Mouse (Mus musculus): ENCODE data around the gene Kcnmb3. TPM values are rescaled to one million over a fixed set of nuclear protein-coding genes. Genes with fewer than 3 reads are reported as not detected.
A peak's percentile ranks its signal among the peaks of the same experiment; 100 is the strongest.

Gene Kcnmb3
- polyA plus RNA-seq, 1 experiment, result not detected

DNA sequence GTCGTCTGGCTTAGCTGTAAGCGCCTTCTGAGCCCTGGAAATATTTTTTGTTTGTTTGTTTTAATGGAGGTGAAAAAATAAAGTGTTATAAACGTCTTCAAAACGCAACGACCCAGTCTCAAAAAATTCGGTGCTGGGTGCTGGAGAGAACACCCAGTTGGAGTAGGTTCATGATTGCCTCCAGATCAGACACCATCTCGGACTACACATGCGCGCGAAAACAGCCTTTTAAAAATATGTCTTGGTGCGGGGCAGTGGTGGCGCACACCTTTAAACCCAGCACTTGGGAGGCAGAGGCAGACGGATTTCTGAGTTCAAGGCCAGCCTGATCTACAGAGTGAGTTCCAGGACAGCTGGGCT lies 19.1 kb upstream of the Kcnmb3 start:
- no peak for TF ChIP-seq TAL1 (IDR thresholded peaks at IDR 0.05; ENCODE audit: low read length)
- TF ChIP-seq GATA1 (IDR thresholded peaks at IDR 0.05; ENCODE audit: low read length), result no peak
- Histone ChIP-seq H3K4me1 (ENCODE audit: control insufficient read depth) (peaks cover 70% of the 10 kb centered on the region), H3K4me3 (replicated peaks) (peak overlapping the region; percentile 90), H3K27me3 (ENCODE audit: control insufficient read depth) (no peaks in the 10 kb centered on the region), H3K36me3 (ENCODE audit: control insufficient read depth) (peaks cover 21% of the 10 kb centered on the region), H3K9me3 (ENCODE audit: control insufficient read depth, low read length) (no peaks in the 10 kb centered on the region)

DNA sequence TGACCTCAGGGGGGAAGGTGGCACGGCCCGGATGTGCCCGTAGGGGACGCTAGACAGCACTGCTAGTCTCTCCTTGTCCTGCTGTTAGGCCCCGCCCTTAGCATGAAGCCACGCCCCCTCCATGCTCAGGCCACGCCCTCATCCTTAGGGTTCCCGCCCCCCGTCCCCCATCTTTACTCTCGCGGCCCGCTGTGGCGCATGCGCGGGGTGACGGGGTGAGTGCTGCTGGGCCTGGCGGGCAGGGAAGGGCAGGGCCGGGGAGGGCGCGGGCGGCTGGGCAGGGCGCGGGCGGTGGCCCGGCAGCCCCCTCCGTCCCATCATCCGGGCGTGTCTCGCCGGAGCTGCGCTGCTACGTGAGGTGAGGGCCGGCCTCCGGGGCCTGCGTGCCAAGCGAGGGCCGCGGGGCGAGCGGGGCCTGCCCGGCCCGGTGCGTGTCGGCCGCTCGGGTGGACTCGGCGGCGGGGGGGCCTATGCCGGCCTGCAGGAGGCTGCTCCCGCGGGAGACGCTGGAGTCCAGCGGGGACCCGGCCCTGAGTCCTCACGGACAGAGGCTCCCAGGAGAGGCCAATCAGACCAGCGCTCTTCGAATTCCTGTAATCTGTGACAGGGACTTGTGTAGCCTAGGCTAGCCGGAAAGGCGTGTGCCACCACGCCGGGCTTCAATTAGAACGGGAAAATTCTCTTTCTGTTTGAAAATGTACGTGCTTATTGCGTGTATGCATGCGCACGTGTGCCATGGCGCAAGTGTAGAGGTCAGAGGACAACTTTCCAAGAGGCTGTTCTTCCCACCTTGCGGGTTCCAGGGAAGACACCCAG lies 18.6 kb upstream of the Kcnmb3 start:
- no peaks in the 10 kb centered on the region for H3K9me3 ChIP-seq (ENCODE audit: control insufficient read depth, low read length)
- no peaks in the 10 kb centered on the region for H3K27me3 ChIP-seq (ENCODE audit: control insufficient read depth)
- no peak for TF ChIP-seq GATA1 (IDR thresholded peaks at IDR 0.05; ENCODE audit: low read length)
- TF ChIP-seq TAL1 (IDR thresholded peaks at IDR 0.05; ENCODE audit: low read length), result no peak
- peaks cover 65% of the 10 kb centered on the region for H3K4me1 ChIP-seq (ENCODE audit: control insufficient read depth)
- peak overlapping the region; percentile 90 for H3K4me3 ChIP-seq (replicated peaks)
- H3K36me3 ChIP-seq (ENCODE audit: control insufficient read depth), result peaks cover 15% of the 10 kb centered on the region

DNA sequence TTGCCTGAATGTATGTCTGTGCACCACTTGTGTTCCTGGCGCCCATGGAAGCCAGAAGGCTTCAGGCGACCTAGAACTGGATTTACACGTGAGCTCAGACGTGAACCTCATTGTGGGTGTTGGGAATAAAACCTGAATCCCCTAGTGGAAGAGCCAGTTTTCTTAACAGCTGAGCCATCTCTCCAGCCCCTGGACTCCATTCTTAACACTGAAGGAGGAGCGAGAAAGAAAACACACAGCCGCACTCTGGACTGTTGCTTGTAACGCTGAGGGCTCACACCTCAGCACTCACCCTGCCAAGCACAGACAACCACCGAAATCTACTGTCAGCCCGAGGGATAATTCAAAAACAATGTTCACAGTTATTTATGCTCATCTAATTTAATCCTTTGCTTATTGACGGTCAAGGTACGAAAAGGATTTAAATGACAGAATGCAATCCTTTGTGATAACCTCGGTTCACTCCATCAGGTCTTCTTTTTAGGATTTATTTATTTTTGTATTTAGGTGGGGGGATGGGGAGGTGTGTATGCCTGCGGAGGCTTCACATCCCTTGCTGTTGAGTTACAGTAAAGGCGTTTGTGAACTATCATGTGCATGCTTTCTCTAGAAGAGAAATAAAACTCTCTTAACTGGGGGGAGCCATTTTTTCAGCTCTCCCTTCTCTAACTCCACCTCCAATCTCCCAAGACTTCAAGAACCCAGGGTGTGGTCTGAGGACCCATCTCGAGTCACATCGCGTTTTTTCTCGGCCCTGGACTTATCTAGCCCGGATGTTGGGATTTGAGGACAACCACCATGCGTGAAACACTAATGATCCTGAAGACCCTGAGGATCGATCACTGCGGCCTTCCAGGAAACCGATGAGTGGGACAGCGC lies 17.7 kb upstream of the Kcnmb3 start, which contains the start of gene Zfp639:
Gene Zfp639, plus strand, starts transcription at position 764 of the 879 bp plus-strand sequence.
- no peaks in the 10 kb centered on the region for H3K27me3 ChIP-seq (ENCODE audit: control insufficient read depth)
- peak within 1 kb of the TSS; percentile 90 for H3K4me3 ChIP-seq (replicated peaks)
- peaks cover 8% of the 10 kb centered on the region for H3K36me3 ChIP-seq (ENCODE audit: control insufficient read depth)
- peaks cover 60% of the 10 kb centered on the region for H3K4me1 ChIP-seq (ENCODE audit: control insufficient read depth)
- H3K9me3 ChIP-seq (ENCODE audit: control insufficient read depth, low read length), result no peaks in the 10 kb centered on the region
- TF ChIP-seq TAL1 (IDR thresholded peaks at IDR 0.05; ENCODE audit: low read length) (no peak), GATA1 (IDR thresholded peaks at IDR 0.05; ENCODE audit: low read length) (no peak)

DNA sequence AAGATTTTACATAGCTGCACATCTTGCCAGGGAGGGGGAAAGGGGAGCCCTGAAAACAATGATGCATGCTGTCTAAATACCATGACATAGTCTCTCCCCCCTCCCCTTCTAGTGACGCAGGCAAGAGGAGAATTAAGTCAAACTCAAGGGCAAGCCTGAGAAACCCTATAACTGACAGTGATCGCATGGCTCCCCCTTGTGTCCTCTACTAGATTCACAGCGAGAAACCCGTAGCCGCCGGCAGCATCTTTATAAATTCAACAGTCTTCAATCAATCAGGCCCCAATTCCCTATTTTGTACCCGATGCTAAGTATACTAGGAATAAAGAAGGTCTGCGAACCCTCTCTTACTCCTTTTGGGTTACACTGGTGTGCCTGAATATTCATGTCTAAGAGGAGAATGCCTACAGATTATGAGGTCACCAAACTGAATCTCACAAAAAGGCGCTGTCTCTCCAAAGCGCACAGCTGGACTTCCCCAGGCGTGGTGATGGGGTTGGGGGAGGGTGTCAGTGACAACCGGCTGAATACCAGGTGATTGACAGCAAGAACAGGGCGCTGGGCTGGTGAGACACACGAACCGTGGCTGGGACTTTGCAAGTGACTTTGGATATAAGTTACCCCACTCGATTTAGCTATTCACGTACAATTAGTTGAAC lies 16.8 kb upstream of the Kcnmb3 start:
- TF ChIP-seq TAL1 (IDR thresholded peaks at IDR 0.05; ENCODE audit: low read length) (no peak), GATA1 (IDR thresholded peaks at IDR 0.05; ENCODE audit: low read length) (no peak)
- Histone ChIP-seq H3K9me3 (ENCODE audit: control insufficient read depth, low read length) (no peaks in the 10 kb centered on the region), H3K4me1 (ENCODE audit: control insufficient read depth) (peaks cover 52% of the 10 kb centered on the region), H3K4me3 (replicated peaks) (peak overlapping the region; percentile 37), H3K27me3 (ENCODE audit: control insufficient read depth) (no peaks in the 10 kb centered on the region), H3K36me3 (ENCODE audit: control insufficient read depth) (peaks cover 2% of the 10 kb centered on the region)

DNA sequence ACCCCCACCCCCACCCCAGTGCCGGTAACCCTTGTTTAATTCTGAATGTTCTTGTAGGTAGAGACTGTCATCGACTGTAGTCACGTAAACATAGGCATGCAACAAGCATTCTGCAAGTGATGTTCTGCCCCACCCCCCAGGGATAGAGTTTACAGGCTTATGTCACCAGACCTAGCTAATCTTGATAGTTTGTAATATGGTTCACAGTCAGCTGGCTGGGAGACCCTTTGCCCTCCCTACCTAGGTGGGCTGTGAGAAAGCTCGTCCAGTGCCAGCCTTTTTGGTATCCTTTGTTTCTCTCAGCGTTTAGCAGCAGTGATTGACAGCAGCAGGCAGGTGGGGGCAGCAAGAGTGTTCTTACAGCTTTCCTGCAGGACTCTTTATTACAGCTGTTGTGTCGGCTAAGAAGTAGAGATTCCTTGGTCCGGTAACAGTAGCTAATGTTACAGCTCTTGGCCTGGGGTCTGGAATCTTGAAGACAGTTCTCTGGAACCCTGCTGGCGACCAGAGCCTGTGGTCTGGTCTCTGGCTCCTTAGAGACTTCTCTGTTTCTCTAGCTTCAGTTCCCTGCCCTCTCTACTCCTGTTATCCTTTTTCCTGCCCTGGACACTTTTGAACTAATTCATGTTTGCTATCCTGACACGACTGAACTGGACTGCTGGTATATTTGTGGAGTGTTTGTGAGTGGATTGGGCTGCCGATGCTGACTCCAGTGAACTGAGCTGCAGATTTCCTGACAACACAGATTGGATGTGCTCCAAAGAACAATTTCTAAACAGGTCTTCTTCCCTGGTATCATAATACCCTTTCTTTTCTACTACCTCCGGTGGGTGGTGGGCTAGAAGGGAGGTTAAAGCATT lies 14.6 kb upstream of the Kcnmb3 start:
- peaks cover 30% of the 10 kb centered on the region for H3K4me1 ChIP-seq (ENCODE audit: control insufficient read depth)
- H3K36me3 ChIP-seq (ENCODE audit: control insufficient read depth), result no peaks in the 10 kb centered on the region
- TF ChIP-seq TAL1 (IDR thresholded peaks at IDR 0.05; ENCODE audit: low read length) (no peak), GATA1 (IDR thresholded peaks at IDR 0.05; ENCODE audit: low read length) (no peak)
- H3K27me3 ChIP-seq (ENCODE audit: control insufficient read depth), result no peaks in the 10 kb centered on the region
- H3K4me3 ChIP-seq (replicated peaks), result no peak overlapping the region
- H3K9me3 ChIP-seq (ENCODE audit: control insufficient read depth, low read length), result no peaks in the 10 kb centered on the region

DNA sequence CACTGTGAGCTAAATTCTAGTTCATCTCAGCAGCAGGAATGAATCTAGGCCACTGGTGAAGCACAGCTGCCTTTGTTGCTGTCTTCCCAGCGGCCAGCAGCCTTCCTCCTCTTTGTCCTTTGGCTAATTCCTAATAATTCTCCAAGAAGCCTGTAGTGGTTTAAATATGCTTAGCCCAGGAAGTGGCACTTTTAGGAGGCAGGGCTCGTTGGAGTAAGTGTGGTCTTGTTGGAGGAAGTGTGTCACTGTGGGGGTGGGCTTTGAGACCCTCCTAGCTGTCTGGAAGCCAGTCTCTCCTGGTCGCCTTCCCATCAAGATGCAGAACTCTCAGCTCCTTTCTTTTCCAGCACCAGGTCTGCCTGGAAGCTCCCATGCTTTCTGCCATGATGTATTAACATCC lies 13.8 kb upstream of the Kcnmb3 start:
- TF ChIP-seq GATA1 (IDR thresholded peaks at IDR 0.05; ENCODE audit: low read length) (no peak), TAL1 (IDR thresholded peaks at IDR 0.05; ENCODE audit: low read length) (no peak)
- Histone ChIP-seq H3K36me3 (ENCODE audit: control insufficient read depth) (no peaks in the 10 kb centered on the region), H3K9me3 (ENCODE audit: control insufficient read depth, low read length) (no peaks in the 10 kb centered on the region), H3K4me1 (ENCODE audit: control insufficient read depth) (peaks cover 23% of the 10 kb centered on the region), H3K27me3 (ENCODE audit: control insufficient read depth) (no peaks in the 10 kb centered on the region), H3K4me3 (replicated peaks) (no peak overlapping the region)

DNA sequence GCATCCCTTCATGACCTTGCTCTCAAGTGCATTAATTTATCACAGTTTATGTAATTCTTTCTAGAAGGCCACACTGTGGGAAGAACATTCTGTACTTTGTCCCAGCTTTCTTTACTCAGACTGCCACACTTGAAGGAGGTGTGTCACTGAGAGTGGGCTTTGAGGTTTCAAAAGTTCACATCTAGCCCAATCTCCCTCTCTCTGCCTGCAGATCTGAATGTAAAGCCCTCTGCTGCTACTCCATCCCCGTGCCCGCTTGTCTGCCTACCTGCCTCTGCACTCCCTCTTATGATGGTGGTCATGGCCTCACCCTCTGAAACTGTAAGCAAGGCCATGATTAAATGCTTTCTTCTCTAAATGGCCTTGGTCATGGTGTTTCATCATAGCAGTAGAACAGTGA lies 8.3 kb upstream of the Kcnmb3 start:
- TF ChIP-seq GATA1 (IDR thresholded peaks at IDR 0.05; ENCODE audit: low read length) (no peak), TAL1 (IDR thresholded peaks at IDR 0.05; ENCODE audit: low read length) (no peak)

DNA sequence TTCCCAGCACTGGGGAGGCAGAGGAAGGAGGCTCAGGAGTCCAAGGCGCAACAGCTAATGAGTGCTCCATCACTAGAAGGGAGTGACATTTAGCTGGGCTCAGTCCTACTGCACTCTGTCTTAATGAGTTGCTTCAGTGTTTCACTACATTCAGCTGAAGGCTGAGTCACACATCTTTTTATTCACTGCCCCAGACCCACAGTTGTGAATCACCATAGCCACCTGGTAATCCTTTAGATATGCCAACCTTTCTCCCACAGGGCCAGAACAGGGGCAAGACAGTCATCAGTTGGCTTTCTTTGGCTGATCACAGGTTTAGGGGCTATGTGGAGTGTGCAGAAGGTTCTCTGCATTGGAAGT lies 4.7 kb upstream of the Kcnmb3 start:
- TF ChIP-seq TAL1 (IDR thresholded peaks at IDR 0.05; ENCODE audit: low read length), result no peak
- TF ChIP-seq GATA1 (IDR thresholded peaks at IDR 0.05; ENCODE audit: low read length), result no peak
- Histone ChIP-seq H3K27me3 (ENCODE audit: control insufficient read depth) (no peaks in the 10 kb centered on the region), H3K36me3 (ENCODE audit: control insufficient read depth) (no peaks in the 10 kb centered on the region), H3K9me3 (ENCODE audit: control insufficient read depth, low read length) (no peaks in the 10 kb centered on the region), H3K4me3 (replicated peaks) (no peak overlapping the region), H3K4me1 (ENCODE audit: control insufficient read depth) (no peaks in the 10 kb centered on the region)

More for the DNA sequence above, 8.3 kb upstream of the Kcnmb3 start:
- Histone ChIP-seq H3K4me3 (replicated peaks) (no peak overlapping the region), H3K9me3 (ENCODE audit: control insufficient read depth, low read length) (no peaks in the 10 kb centered on the region), H3K4me1 (ENCODE audit: control insufficient read depth) (no peaks in the 10 kb centered on the region), H3K36me3 (ENCODE audit: control insufficient read depth) (no peaks in the 10 kb centered on the region), H3K27me3 (ENCODE audit: control insufficient read depth) (no peaks in the 10 kb centered on the region)

Measured in erythroblast, embryonic 14.5 days (primary cell).